Mouse (Mus musculus): ENCODE data around the gene Hoxa7. TPM values are rescaled to one million over a fixed set of nuclear protein-coding genes. Genes with fewer than 3 reads are reported as not detected.
A peak's percentile ranks its signal among the peaks of the same experiment; 100 is the strongest.

The Hoxa7 gene
- total RNA-seq, 1 experiment = 0.89 TPM

GRCm38 (mm10) chr6:52226569-52227257 is 5.1 kb upstream of the Hoxa7 start:
- no peak for TF ChIP-seq ZNF384 (IDR thresholded peaks at IDR 0.05; ENCODE audit: low read depth, low read length)
- TF ChIP-seq HCFC1 (IDR thresholded peaks at IDR 0.05; ENCODE audit: borderline replicate concordance, insufficient read depth, low read length) = no peak
- no peak for TF ChIP-seq CHD2 (IDR thresholded peaks at IDR 0.05; ENCODE audit: low read depth, low read length)
- TF ChIP-seq ZC3H11A (IDR thresholded peaks at IDR 0.05; ENCODE audit: borderline replicate concordance, low read depth, low read length) = no peak
- H3K9me3 ChIP-seq (ENCODE audit: control insufficient read depth, insufficient read depth, low read depth, low read length) = no peaks in the 10 kb centered on the region
- H3K27ac ChIP-seq (ENCODE audit: insufficient read depth, low read depth, low read length, poor library complexity, severe bottlenecking) = no peak overlapping the region
- DNase-seq (ENCODE audit: low read depth, low spot score) = no peak
- no peak overlapping the region for H3K4me3 ChIP-seq (ENCODE audit: insufficient read depth in 1 of 2, low read depth in 1 of 2, low read length in 2 of 2, poor library complexity in 1 of 2, severe bottlenecking in 1 of 2)
- in situ Hi-C loops (cut with MboI; ENCODE audit: low sequenced_read_pairs in 2 of 2, unreplicated experiment in 2 of 2) = loop anchor here (10.0 kb wide), 3 partner anchors 62 to 1052 kb away; partner anchors contain the start of gene Hoxa2 (in 2 of the 2)
- H3K4me1 ChIP-seq (ENCODE audit: control insufficient read depth in 2 of 2, insufficient read depth in 2 of 2, low read length in 2 of 2, poor library complexity in 1 of 2) = peaks cover 0 to 7% of the 10 kb centered on the region in 2 experiments; a peak in 1 of 4 replicates
- no peaks in the 10 kb centered on the region for H3K36me3 ChIP-seq (ENCODE audit: control insufficient read depth, insufficient read depth, low read length, poor library complexity, severe bottlenecking)
- no peak overlapping the region for H3K9ac ChIP-seq (ENCODE audit: insufficient read depth, low read depth, low read length, poor library complexity, severe bottlenecking)

- TF ChIP-seq HCFC1 (IDR thresholded peaks at IDR 0.05; ENCODE audit: borderline replicate concordance, insufficient read depth, low read length) (no peak), ZC3H11A (IDR thresholded peaks at IDR 0.05; ENCODE audit: borderline replicate concordance, low read depth, low read length) (no peak), ZNF384 (IDR thresholded peaks at IDR 0.05; ENCODE audit: low read depth, low read length) (no peak), CHD2 (IDR thresholded peaks at IDR 0.05; ENCODE audit: low read depth, low read length) (no peak), MAFK (IDR thresholded peaks at IDR 0.05; ENCODE audit: insufficient read depth, low read depth, low read length) (no peak)
- no peak overlapping the region for H3K27ac ChIP-seq (ENCODE audit: insufficient read depth, low read depth, low read length, poor library complexity, severe bottlenecking)
- H3K4me3 ChIP-seq (ENCODE audit: insufficient read depth in 1 of 2, low read depth in 1 of 2, low read length in 2 of 2, poor library complexity in 1 of 2, severe bottlenecking in 1 of 2) = peak overlapping the region; percentile 27; a peak in 3 of 4 replicates
Observed at GRCm38 (mm10) chr6:52225612-52226568, 4.2 kb upstream of the Hoxa7 start.

GRCm38 (mm10) chr6:52224895-52225611 is 3.4 kb upstream of the Hoxa7 start:
- Histone ChIP-seq H3K9ac (ENCODE audit: insufficient read depth, low read depth, low read length, poor library complexity, severe bottlenecking) (no peak overlapping the region), H3K4me3 (ENCODE audit: insufficient read depth in 1 of 2, low read depth in 1 of 2, low read length in 2 of 2, poor library complexity in 1 of 2, severe bottlenecking in 1 of 2) (peak overlapping the region in 1 of 2 experiments; percentile 27; a peak in 1 of 4 replicates), H3K27ac (ENCODE audit: insufficient read depth, low read depth, low read length, poor library complexity, severe bottlenecking) (no peak overlapping the region), H3K36me3 (ENCODE audit: control insufficient read depth, insufficient read depth, low read length, poor library complexity, severe bottlenecking) (no peaks in the 10 kb centered on the region), H3K9me3 (ENCODE audit: control insufficient read depth, insufficient read depth, low read depth, low read length) (no peaks in the 10 kb centered on the region), H3K4me1 (ENCODE audit: control insufficient read depth in 2 of 2, insufficient read depth in 2 of 2, low read length in 2 of 2, poor library complexity in 1 of 2) (peaks cover 0 to 9% of the 10 kb centered on the region in 2 experiments; a peak in 1 of 4 replicates)
- DNase-seq (ENCODE audit: low read depth, low spot score) = no peak
- in situ Hi-C loops (cut with MboI; ENCODE audit: low sequenced_read_pairs in 2 of 2, unreplicated experiment in 2 of 2) = loop anchor here (10.0 to 25.0 kb wide), 4 partner anchors 60 to 1050 kb away; partner anchors contain the start of gene Hoxa2 (in 2 of the 2)
- no peak for TF ChIP-seq HCFC1 (IDR thresholded peaks at IDR 0.05; ENCODE audit: borderline replicate concordance, insufficient read depth, low read length)
- TF ChIP-seq ZNF384 (IDR thresholded peaks at IDR 0.05; ENCODE audit: low read depth, low read length) = no peak
- no peak for TF ChIP-seq MAFK (IDR thresholded peaks at IDR 0.05; ENCODE audit: insufficient read depth, low read depth, low read length)
- TF ChIP-seq CHD2 (IDR thresholded peaks at IDR 0.05; ENCODE audit: low read depth, low read length) = no peak
- no peak for TF ChIP-seq ZC3H11A (IDR thresholded peaks at IDR 0.05; ENCODE audit: borderline replicate concordance, low read depth, low read length)

More at GRCm38 (mm10) chr6:52225612-52226568, 4.2 kb upstream of the Hoxa7 start:
- Histone ChIP-seq H3K9ac (ENCODE audit: insufficient read depth, low read depth, low read length, poor library complexity, severe bottlenecking) (no peak overlapping the region), H3K9me3 (ENCODE audit: control insufficient read depth, insufficient read depth, low read depth, low read length) (no peaks in the 10 kb centered on the region), H3K4me1 (ENCODE audit: control insufficient read depth in 2 of 2, insufficient read depth in 2 of 2, low read length in 2 of 2, poor library complexity in 1 of 2) (peaks cover 0 to 10% of the 10 kb centered on the region in 2 experiments; a peak in 1 of 4 replicates), H3K36me3 (ENCODE audit: control insufficient read depth, insufficient read depth, low read length, poor library complexity, severe bottlenecking) (no peaks in the 10 kb centered on the region)
- DNase-seq (ENCODE audit: low read depth, low spot score) = no peak
- in situ Hi-C loops (cut with MboI; ENCODE audit: low sequenced_read_pairs in 2 of 2, unreplicated experiment in 2 of 2) = loop anchor here (10.0 kb wide), 3 partner anchors 61 to 1051 kb away; partner anchors contain the start of gene Hoxa2 (in 2 of the 2)

Measured in ES-E14 (cell line).